Mouse (Mus musculus): ENCODE data around the gene Rps6kl1.

DNA sequence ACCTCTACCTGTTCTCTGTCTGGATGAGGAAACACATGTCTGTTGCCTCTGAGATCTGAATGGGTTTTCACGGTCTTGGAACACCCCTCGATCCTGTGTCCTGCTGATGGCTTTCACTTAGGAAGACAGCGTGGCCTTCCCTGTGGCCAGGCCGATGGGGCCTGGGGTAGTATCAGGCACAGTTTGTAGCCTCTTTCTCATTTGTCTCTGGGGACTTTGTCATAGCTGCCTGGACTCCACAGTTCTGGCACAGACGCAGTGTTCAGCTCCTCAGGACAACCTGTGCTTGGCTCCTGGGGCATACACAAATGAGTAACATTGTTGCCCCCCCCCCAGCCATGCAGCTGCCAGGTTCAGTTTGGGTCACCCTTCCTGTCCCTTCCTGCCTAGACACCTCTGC lies 44.0 kb upstream of the Rps6kl1 start:
- TF ChIP-seq MAX (IDR thresholded peaks at IDR 0.05; ENCODE audit: low read length) (no peak), ETS1 (conservative IDR thresholded peaks at IDR 0.05; ENCODE audit: low read depth, low read length) (no peak), E2F4 (IDR thresholded peaks at IDR 0.05; ENCODE audit: insufficient replicate concordance, low read depth, low read length) (no peak), CHD1 (IDR thresholded peaks at IDR 0.05; ENCODE audit: low read depth, low read length) (no peak), CTCF (conservative IDR thresholded peaks at IDR 0.05 in 1 of 2, IDR thresholded peaks at IDR 0.05 in 1 of 2; ENCODE audit: low read depth in 2 of 2, low read length in 2 of 2) (no peak), TCF12 (IDR thresholded peaks at IDR 0.05; ENCODE audit: low read depth, low read length) (no peak), POLR2AphosphoS2 (IDR thresholded peaks at IDR 0.05; ENCODE audit: low read depth, low read length) (no peak)
